Mouse (Mus musculus) limb, embryonic 12.5 days (tissue): ENCODE data around the gene Gpr22. TPM values are rescaled to one million over a fixed set of nuclear protein-coding genes. Genes with fewer than 3 reads are reported as not detected.

Experiments
- ATAC-seq: fragments of 200-750 bp; cut with Nextera tagmentation; 2 replicates; pipeline ENCODE4 v1.8.0; 2017; ENCODE audit warnings: low read depth, moderate TSS enrichment; ENCODE audit not compliant: insufficient number of reproducible peaks, insufficient read depth, low FRiP score, low TSS enrichment
- H3K27ac ChIP-seq: fragments of 300-500 bp; sonication (generic); 2 replicates; pipeline ENCODE4 v1.5.1; 2016; ENCODE audit warnings: mild to moderate bottlenecking, moderate library complexity
- H3K27me3 ChIP-seq: fragments of 300-500 bp; sonication (generic); 2 replicates; pipeline ENCODE4 v1.6.1; 2016; ENCODE audit warnings: mild to moderate bottlenecking, moderate library complexity
- H3K36me3 ChIP-seq: fragments of 300-500 bp; sonication (generic); 2 replicates; pipeline ENCODE4 v1.6.1; 2016; ENCODE audit warnings: mild to moderate bottlenecking, moderate library complexity
- H3K4me1 ChIP-seq: fragments of 300-500 bp; sonication (generic); replicated peaks from 2 replicates; pipeline ENCODE4 v1.6.1; 2016
- H3K4me2 ChIP-seq: fragments of 300-500 bp; sonication (generic); 2 replicates; pipeline ENCODE4 v1.6.1; 2016; ENCODE audit warnings: mild to moderate bottlenecking, moderate library complexity
- H3K4me3 ChIP-seq: fragments of 300-500 bp; sonication (generic); replicated peaks from 2 replicates; pipeline ENCODE4 v1.5.1; 2016; ENCODE audit warnings: mild to moderate bottlenecking
- H3K9ac ChIP-seq: fragments of 300-500 bp; sonication (generic); replicated peaks from 2 replicates; pipeline ENCODE4 v1.6.1; 2016; ENCODE audit warnings: mild to moderate bottlenecking, moderate library complexity
- H3K9me3 ChIP-seq: fragments of 300-500 bp; sonication (generic); 2 replicates; pipeline ENCODE4 v1.6.1; 2016; ENCODE audit warnings: mild to moderate bottlenecking, moderate library complexity
- WGBS: fragments of 180-500 bp; shearing (Covaris S2); methylation state at CpG from one replicate; pipeline ENCODE4 v1.1.7; 2016; 5-methylcytosine and 5-hydroxymethylcytosine counted together
- polyA plus RNA-seq: library from polyadenylated mRNA; unstranded; fragments of >200 nt; fragmentation: Nextera tagmentation; extraction: Ambion mirVana; gene quantifications from 2 replicates; pipeline ENCODE4 v1.2.1, GENCODE M21; 2016

The Gpr22 gene
- polyA plus RNA-seq, 1 experiment from 2014 or later: 0.68 TPM

GRCm38 (mm10) chr12:31714070-31714469 lies 323 bp upstream of the Gpr22 start:
- H3K9ac ChIP-seq: no peak overlapping the region
- H3K9me3 ChIP-seq: no peaks in the 10 kb centered on the region
- WGBS: 41% methylated on average over 3 of the region's 3 CpGs
- H3K27ac ChIP-seq: no peak overlapping the region
- H3K4me2 ChIP-seq: peak overlapping the region; percentile 42; the same call in 1 of the 2 replicates
- H3K4me1 ChIP-seq: peaks cover 5% of the 10 kb centered on the region; the same call in 1 of the 2 replicates
- no peaks in the 10 kb centered on the region for H3K27me3 ChIP-seq
- no peaks in the 10 kb centered on the region for H3K36me3 ChIP-seq
- no peak overlapping the region for H3K4me3 ChIP-seq
- no peak for ATAC-seq

DNA sequence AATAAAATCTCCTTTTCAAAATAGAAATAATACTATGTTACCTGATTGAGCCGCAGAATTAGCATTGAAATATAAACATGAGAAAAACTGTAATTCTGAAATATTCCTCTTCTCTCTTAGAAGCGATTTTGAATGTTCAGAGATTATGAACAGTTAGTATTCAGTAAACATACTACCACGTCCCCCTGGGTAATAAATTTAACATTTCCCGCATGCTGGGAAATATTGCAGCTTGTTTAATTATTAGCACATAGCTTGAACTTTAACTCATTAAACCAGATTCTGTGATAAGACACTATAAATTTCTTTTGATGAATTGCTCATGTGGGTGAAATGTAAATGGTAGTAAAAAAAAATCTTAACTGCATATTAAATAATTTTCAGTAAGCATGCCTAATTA lies 1.0 kb downstream of the Gpr22 start:
- no peak for ATAC-seq
- 60% methylated on average over 4 of the region's 4 CpGs for WGBS

GRCm38 (mm10) chr12:31712233-31712632 lies 1.5 kb downstream of the Gpr22 start:
- Histone ChIP-seq H3K4me3 (no peak overlapping the region), H3K27me3 (no peaks in the 10 kb centered on the region), H3K4me1 (peaks cover 5% of the 10 kb centered on the region; the same call in 1 of the 2 replicates), H3K4me2 (no peak overlapping the region), H3K36me3 (no peaks in the 10 kb centered on the region), H3K27ac (no peak overlapping the region), H3K9me3 (no peaks in the 10 kb centered on the region), H3K9ac (no peak overlapping the region)
- WGBS: 52% methylated on average over 5 of the region's 5 CpGs
- ATAC-seq: no peak

More for the DNA sequence above, 1.0 kb downstream of the Gpr22 start:
- Histone ChIP-seq H3K27me3 (no peaks in the 10 kb centered on the region), H3K4me2 (no peak overlapping the region), H3K27ac (no peak overlapping the region), H3K4me3 (no peak overlapping the region), H3K4me1 (peaks cover 5% of the 10 kb centered on the region; the same call in 1 of the 2 replicates), H3K9ac (no peak overlapping the region), H3K9me3 (no peaks in the 10 kb centered on the region), H3K36me3 (no peaks in the 10 kb centered on the region)

- WGBS: 88% methylated on average over 6 of the region's 6 CpGs
- Histone ChIP-seq H3K4me3 (no peak overlapping the region), H3K36me3 (no peaks in the 10 kb centered on the region), H3K27me3 (no peaks in the 10 kb centered on the region), H3K4me2 (no peak overlapping the region), H3K4me1 (peaks cover 5% of the 10 kb centered on the region; the same call in 1 of the 2 replicates), H3K27ac (no peak overlapping the region), H3K9ac (no peak overlapping the region), H3K9me3 (no peaks in the 10 kb centered on the region)
- ATAC-seq: no peak
These were observed 4.1 kb downstream of the Gpr22 start for GRCm38 (mm10) chr12:31709665-31710064.

- Histone ChIP-seq H3K9me3 (no peaks in the 10 kb centered on the region), H3K4me1 (no peaks in the 10 kb centered on the region), H3K27me3 (no peaks in the 10 kb centered on the region), H3K9ac (no peak overlapping the region), H3K36me3 (no peaks in the 10 kb centered on the region), H3K4me2 (no peak overlapping the region), H3K27ac (no peak overlapping the region), H3K4me3 (no peak overlapping the region)
- 46% methylated on average over 1 of the region's 1 CpGs for WGBS
- no peak for ATAC-seq
These were observed 6.2 kb downstream of the Gpr22 start for GRCm38 (mm10) chr12:31707531-31707930.

- Histone ChIP-seq H3K27ac (no peak overlapping the region), H3K9me3 (no peaks in the 10 kb centered on the region), H3K4me1 (no peaks in the 10 kb centered on the region), H3K4me2 (no peak overlapping the region), H3K9ac (no peak overlapping the region), H3K27me3 (no peaks in the 10 kb centered on the region), H3K36me3 (no peaks in the 10 kb centered on the region), H3K4me3 (no peak overlapping the region)
- WGBS: 78% methylated on average over 2 of the region's 2 CpGs
- ATAC-seq: no peak
These were observed 7.6 kb downstream of the Gpr22 start for GRCm38 (mm10) chr12:31706168-31706567.

GRCm38 (mm10) chr12:31703904-31704303 lies 9.8 kb downstream of the Gpr22 start:
- H3K36me3 ChIP-seq: no peaks in the 10 kb centered on the region
- 78% methylated on average over 6 of the region's 6 CpGs for WGBS
- no peaks in the 10 kb centered on the region for H3K9me3 ChIP-seq
- no peaks in the 10 kb centered on the region for H3K27me3 ChIP-seq
- H3K27ac ChIP-seq: no peak overlapping the region
- H3K4me3 ChIP-seq: no peak overlapping the region
- no peak overlapping the region for H3K4me2 ChIP-seq
- no peak for ATAC-seq
- no peaks in the 10 kb centered on the region for H3K4me1 ChIP-seq
- no peak overlapping the region for H3K9ac ChIP-seq

DNA sequence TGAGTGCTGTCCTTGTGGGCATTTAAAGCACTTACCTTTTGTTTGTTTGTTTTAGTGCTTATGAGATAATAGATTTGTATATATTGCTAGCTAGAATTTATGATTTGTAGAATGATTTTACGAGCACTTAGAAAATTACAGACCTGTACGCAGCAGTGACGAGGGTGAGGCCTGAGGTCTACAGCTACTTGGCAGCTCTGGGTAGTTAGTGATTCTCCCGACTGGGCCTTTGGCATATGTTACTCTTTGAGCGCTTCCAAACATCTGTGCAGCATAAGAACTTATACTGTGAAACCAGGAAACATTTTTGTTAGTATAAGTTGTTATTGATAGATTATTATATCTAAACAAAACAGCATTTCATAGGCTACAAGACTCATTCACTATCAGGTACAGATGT lies 12.3 kb downstream of the Gpr22 start:
- Histone ChIP-seq H3K9ac (no peak overlapping the region), H3K27ac (no peak overlapping the region), H3K27me3 (no peaks in the 10 kb centered on the region), H3K4me1 (no peaks in the 10 kb centered on the region), H3K4me2 (no peak overlapping the region), H3K36me3 (peaks cover 13% of the 10 kb centered on the region), H3K9me3 (peaks cover 10% of the 10 kb centered on the region; the same call in 1 of the 2 replicates), H3K4me3 (no peak overlapping the region)
- no peak for ATAC-seq
- 59% methylated on average over 5 of the region's 5 CpGs for WGBS

DNA sequence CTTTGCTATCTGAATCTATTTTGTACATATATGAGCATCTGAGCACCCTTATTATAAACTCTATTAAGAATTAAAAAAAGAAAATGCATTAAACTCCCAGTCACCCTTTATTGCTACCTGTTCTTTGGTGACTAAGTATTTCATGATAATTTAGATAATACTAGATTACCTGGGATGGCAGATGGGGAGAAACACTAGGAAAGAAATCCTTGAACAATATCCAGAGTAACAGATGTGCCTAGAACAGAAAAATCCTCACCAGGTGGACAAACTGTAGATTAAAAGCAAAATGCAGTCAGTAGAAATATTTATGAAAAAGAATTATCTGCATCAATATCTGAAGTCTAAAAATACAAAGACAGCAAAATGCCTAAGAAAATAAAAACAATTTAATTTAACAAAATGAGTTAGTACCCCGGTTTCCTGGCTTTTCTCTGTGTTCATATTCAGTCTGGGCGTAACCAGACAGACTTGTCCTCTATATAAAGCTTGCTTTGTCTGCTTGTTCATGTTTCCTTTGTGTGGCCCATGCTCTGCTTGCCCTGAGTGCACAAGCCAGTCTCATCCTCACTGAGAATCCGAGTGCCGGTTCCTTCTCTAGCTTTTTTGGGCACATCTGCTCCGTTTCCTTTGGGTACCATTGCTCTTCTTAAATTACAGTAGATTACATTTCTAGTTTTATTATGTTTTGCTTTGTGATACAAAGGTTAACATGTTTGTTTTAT lies 13.0 kb downstream of the Gpr22 start:
- 82% methylated on average over 5 of the region's 5 CpGs for WGBS
- Histone ChIP-seq H3K4me2 (no peak overlapping the region), H3K4me3 (no peak overlapping the region), H3K36me3 (peaks cover 13% of the 10 kb centered on the region), H3K9ac (no peak overlapping the region), H3K4me1 (no peaks in the 10 kb centered on the region), H3K9me3 (peaks cover 10% of the 10 kb centered on the region; the same call in 1 of the 2 replicates), H3K27me3 (no peaks in the 10 kb centered on the region), H3K27ac (no peak overlapping the region)
- no peak for ATAC-seq

- no peak for ATAC-seq
- no peaks in the 10 kb centered on the region for H3K4me1 ChIP-seq
- peaks cover 11% of the 10 kb centered on the region for H3K36me3 ChIP-seq
- no peak overlapping the region for H3K9ac ChIP-seq
- 96% methylated on average over 1 of the region's 1 CpGs for WGBS
- peaks cover 10% of the 10 kb centered on the region; the same call in 1 of the 2 replicates for H3K9me3 ChIP-seq
- H3K27ac ChIP-seq: no peak overlapping the region
- no peak overlapping the region for H3K4me3 ChIP-seq
- H3K27me3 ChIP-seq: no peaks in the 10 kb centered on the region
- H3K4me2 ChIP-seq: no peak overlapping the region
These were observed 20.5 kb downstream of the Gpr22 start for GRCm38 (mm10) chr12:31693278-31693677.

DNA sequence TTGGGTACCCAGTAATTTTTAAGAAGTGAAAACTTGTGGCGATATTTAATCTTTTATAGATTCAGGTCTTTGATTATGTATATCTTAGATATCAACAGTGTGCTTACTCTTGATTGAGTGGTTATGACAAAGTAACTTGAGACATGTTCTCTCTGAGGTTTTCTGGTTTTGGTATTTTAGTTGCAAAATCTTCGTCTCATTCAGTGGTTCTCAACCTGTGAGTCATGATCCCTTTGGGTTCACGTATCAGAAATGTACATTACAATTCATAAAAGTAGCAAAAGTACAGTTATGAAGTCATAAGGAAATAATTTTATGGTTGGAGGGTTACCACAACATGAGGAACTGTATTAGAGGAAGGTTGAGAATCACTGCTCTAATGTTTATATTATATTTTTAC lies 27.1 kb downstream of the Gpr22 start:
- H3K27me3 ChIP-seq: no peaks in the 10 kb centered on the region
- ATAC-seq: no peak
- WGBS: 91% methylated on average over 3 of the region's 3 CpGs

DNA sequence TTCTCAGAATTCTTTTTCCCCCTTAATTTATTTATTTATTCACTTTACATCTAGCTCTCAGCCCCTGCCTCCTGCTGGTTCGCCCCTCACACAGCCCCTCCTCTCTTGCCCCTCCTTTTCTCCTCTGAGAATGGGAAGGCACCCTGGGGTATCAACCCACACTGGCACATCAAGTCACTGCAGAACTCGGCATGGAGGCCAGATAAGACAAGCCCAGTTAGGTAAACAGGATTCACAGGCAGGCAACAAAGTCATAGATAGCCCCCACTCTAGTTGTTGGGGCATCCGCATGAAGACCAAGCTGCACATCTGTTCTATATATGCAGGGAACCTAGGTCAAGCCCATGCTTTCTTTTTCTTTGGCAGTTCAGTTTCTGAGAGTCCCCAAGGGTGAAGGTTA lies 46.6 kb downstream of the Gpr22 start:
- WGBS: 73% methylated on average over 3 of the region's 3 CpGs
- no peak for ATAC-seq
- Histone ChIP-seq H3K4me2 (no peak overlapping the region), H3K27me3 (no peaks in the 10 kb centered on the region), H3K27ac (no peak overlapping the region), H3K9ac (no peak overlapping the region), H3K9me3 (no peaks in the 10 kb centered on the region), H3K4me3 (no peak overlapping the region), H3K36me3 (peaks cover 78% of the 10 kb centered on the region), H3K4me1 (no peaks in the 10 kb centered on the region)

More for the DNA sequence above, 27.1 kb downstream of the Gpr22 start:
- Histone ChIP-seq H3K9me3 (no peaks in the 10 kb centered on the region), H3K9ac (no peak overlapping the region), H3K4me2 (no peak overlapping the region), H3K4me1 (no peaks in the 10 kb centered on the region), H3K4me3 (no peak overlapping the region), H3K27ac (no peak overlapping the region), H3K36me3 (peaks cover 13% of the 10 kb centered on the region; the same call in 1 of the 2 replicates)
